Mouse (Mus musculus) erythroblast, adult 5-6 weeks (primary cell): ENCODE results near the gene Atg101. TPM values are rescaled to one million over a fixed set of nuclear protein-coding genes. Genes with fewer than 3 reads are reported as not detected.

Source experiments
- ATAC-seq: replicated peaks from 2 replicates; pipeline ENCODE4 v1.8.0; 2016; ENCODE audit warnings: moderate number of reproducible peaks, mild to moderate bottlenecking, moderate TSS enrichment, inconsistent platforms; ENCODE audit not compliant: poor library complexity, low FRiP score, severe bottlenecking
- total RNA-seq, 2 experiments: library from RNA; stranded (forward) in 1 of 2; stranded (reverse) in 1 of 2; fragments of 150-400 nt in 1 of 2; fragments of 200-764, 138-1000 nt in 1 of 2; gene quantifications; 2 replicates each; pipeline versions ENCODE4 v1.2.3 to v1.2.4; 2015 to 2017; ENCODE audit warnings: low replicate concordance in 2 of 2

Atg101 gene
- total RNA-seq, 2 experiments from 2014 or later = 14.1 to 14.2 TPM

DNA sequence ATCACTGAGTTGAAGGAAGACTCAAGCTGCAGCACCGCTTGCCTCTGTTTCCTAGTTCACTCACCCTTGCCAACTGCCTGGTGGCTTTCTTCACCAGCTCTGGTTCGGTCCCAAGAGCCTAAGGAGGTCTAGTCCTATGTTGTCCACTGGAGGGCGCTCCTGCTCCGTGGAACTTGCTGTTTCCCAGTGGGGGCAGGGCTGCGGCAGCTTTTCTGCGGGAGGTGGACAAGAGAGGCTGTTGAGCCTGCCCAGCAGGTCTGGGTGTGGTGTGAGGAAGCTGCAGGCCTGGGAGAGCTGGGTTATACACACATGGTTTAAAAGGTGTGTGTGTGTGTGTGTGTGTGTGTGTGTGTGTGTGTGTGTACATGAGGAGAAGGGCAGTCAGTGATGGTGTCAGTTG, 43.2 kb downstream of the Atg101 start:
- ATAC-seq = peak; percentile 10; the same call in 1 of the 2 replicates

- ATAC-seq = no peak
Observed at GRCm38 (mm10) chr15:101328876-101329563, 44.9 kb downstream of the Atg101 start.

DNA sequence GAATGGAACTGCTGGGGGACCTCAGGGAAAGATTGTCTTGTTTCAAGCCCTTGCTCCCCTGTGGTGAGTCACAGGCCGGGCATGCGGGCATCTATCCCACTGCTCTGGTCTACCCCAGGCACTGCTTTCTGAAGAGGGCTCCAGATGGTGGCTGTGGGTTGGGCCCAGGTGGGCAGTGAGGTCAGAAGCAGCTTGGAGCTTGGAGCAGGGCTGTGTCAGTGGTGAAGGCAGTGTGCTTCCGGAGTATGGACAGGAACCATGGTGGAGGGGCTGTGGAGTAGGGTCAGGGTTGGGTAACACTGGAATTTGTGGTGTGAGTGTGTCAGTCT, 45.5 kb downstream of the Atg101 start:
- ATAC-seq = no peak

DNA sequence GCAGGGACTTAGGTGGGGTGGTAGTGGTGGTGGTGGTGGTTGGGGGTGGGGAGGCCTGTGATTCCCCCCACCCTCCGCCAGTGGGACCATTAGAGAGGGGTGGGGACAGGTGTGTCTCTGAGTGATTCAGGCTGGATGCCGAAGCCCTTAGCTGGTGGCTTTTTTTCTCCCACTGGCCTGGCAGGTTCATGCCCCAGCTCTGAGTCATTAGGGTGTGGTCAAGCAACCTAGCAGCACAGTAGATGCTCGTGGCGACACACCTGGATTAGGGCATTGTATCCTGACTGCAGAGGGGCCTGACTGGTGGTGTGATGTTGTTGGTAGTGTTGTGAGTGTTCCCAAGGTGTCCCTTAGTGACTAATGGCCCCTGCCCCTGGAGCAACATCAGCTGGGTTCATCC, 47.0 kb downstream of the Atg101 start:
- no peak for ATAC-seq

- no peak for ATAC-seq
Observed at GRCm38 (mm10) chr15:101332370-101332769, 48.3 kb downstream of the Atg101 start.

DNA sequence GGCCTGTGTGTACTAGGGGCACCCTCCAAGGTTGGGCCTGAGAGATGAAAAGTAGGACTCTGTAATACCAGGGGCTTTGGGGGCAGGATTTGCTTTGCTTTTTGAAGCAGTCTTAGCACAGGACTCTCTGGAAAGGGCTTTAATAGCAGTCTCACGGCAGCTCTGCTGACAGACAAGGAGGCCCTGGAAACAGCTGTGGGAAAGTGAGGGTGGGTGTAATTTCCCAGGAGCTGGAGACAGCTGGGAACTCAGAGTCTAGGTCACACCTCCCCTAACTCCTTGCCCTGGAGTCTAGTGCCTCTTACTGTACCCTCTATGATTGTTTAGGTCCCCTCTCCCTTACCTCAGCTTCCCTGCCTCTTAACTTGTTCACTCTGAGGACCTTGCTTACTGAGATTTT, 49.1 kb downstream of the Atg101 start:
- no peak for ATAC-seq

GRCm38 (mm10) chr15:101333648-101334047, 49.6 kb downstream of the Atg101 start:
- ATAC-seq = no peak

GRCm38 (mm10) chr15:101336474-101337174, 52.6 kb downstream of the Atg101 start:
- no peak for ATAC-seq

GRCm38 (mm10) chr15:101338359-101338758, 54.3 kb downstream of the Atg101 start:
- no peak for ATAC-seq

- no peak; the same call in 1 of the 2 replicates for ATAC-seq
Observed at GRCm38 (mm10) chr15:101339537-101339936, 55.5 kb downstream of the Atg101 start.

Other genes with a start within 250 kb of the Atg101 start
- not detected in 2 replicates for gene Gm47841, start 236.9 kb upstream of the Atg101 start, total RNA-seq (2015; ENCODE audit: low replicate concordance)
- not detected in 2 replicates for gene Gm47841, start 236.9 kb upstream of the Atg101 start, total RNA-seq (2017; ENCODE audit: low replicate concordance)
- not detected in 2 replicates for gene Fignl2, start 205.7 kb upstream of the Atg101 start, total RNA-seq (2015; ENCODE audit: low replicate concordance)
- not detected in 2 replicates for gene Fignl2, start 205.7 kb upstream of the Atg101 start, total RNA-seq (2017; ENCODE audit: low replicate concordance)
- gene Ankrd33, start 168.5 kb upstream of the Atg101 start, total RNA-seq (2015; ENCODE audit: low replicate concordance) = not detected in 2 replicates
- not detected in 2 replicates for gene Ankrd33, start 168.5 kb upstream of the Atg101 start, total RNA-seq (2017; ENCODE audit: low replicate concordance)
- gene Acvrl1, start 155.8 kb upstream of the Atg101 start, total RNA-seq (2015; ENCODE audit: low replicate concordance) = 2.3 and 9.4 TPM in 2 replicates
- gene Acvrl1, start 155.8 kb upstream of the Atg101 start, total RNA-seq (2017; ENCODE audit: low replicate concordance) = 2.3 and 3.8 TPM in 2 replicates
- gene Acvr1b, start 110.2 kb upstream of the Atg101 start, total RNA-seq (2015; ENCODE audit: low replicate concordance) = 0.38 and 0.84 TPM in 2 replicates
- gene Acvr1b, start 110.2 kb upstream of the Atg101 start, total RNA-seq (2017; ENCODE audit: low replicate concordance) = 2.6 and 2.9 TPM in 2 replicates
- gene Grasp, start 60.1 kb upstream of the Atg101 start, total RNA-seq (2015; ENCODE audit: low replicate concordance) = not detected in 2 replicates
- gene Grasp, start 60.1 kb upstream of the Atg101 start, total RNA-seq (2017; ENCODE audit: low replicate concordance) = 0.84 TPM in 1 of 2 replicates, not detected in the other
- gene Nr4a1, start 30.0 kb upstream of the Atg101 start, total RNA-seq (2015; ENCODE audit: low replicate concordance) = 3.3 and 11.3 TPM in 2 replicates
- 6.0 and 15.7 TPM in 2 replicates for gene Nr4a1, start 30.0 kb upstream of the Atg101 start, total RNA-seq (2017; ENCODE audit: low replicate concordance)
- not detected in 2 replicates for gene 6030408B16Rik, start 8.9 kb downstream of the Atg101 start, total RNA-seq (2015; ENCODE audit: low replicate concordance)
- not detected in 2 replicates for gene 6030408B16Rik, start 8.9 kb downstream of the Atg101 start, total RNA-seq (2017; ENCODE audit: low replicate concordance)
- gene Krt80, start 85.9 kb downstream of the Atg101 start, total RNA-seq (2015; ENCODE audit: low replicate concordance) = 9.4 and 9.6 TPM in 2 replicates
- 2.4 TPM in 2 replicates for gene Krt80, start 85.9 kb downstream of the Atg101 start, total RNA-seq (2017; ENCODE audit: low replicate concordance)
- gene Krt7, start 126.8 kb downstream of the Atg101 start, total RNA-seq (2015; ENCODE audit: low replicate concordance) = not detected in 2 replicates
- gene Krt7, start 126.8 kb downstream of the Atg101 start, total RNA-seq (2017; ENCODE audit: low replicate concordance) = 1.2 and 5.6 TPM in 2 replicates
- gene Krt87, start 154.5 kb downstream of the Atg101 start, total RNA-seq (2015; ENCODE audit: low replicate concordance) = not detected in 2 replicates
- gene Krt87, start 154.5 kb downstream of the Atg101 start, total RNA-seq (2017; ENCODE audit: low replicate concordance) = not detected in 2 replicates
- not detected in 2 replicates for gene Krt88, start 163.5 kb downstream of the Atg101 start, total RNA-seq (2015; ENCODE audit: low replicate concordance)
- not detected in 2 replicates for gene Krt88, start 163.5 kb downstream of the Atg101 start, total RNA-seq (2017; ENCODE audit: low replicate concordance)
- gene Krt81, start 179.5 kb downstream of the Atg101 start, total RNA-seq (2015; ENCODE audit: low replicate concordance) = not detected in 2 replicates
- gene Krt81, start 179.5 kb downstream of the Atg101 start, total RNA-seq (2017; ENCODE audit: low replicate concordance) = not detected in 2 replicates
- gene Krt86, start 189.2 kb downstream of the Atg101 start, total RNA-seq (2015; ENCODE audit: low replicate concordance) = not detected in 2 replicates
- gene Krt86, start 189.2 kb downstream of the Atg101 start, total RNA-seq (2017; ENCODE audit: low replicate concordance) = not detected in 2 replicates
- gene Krt83, start 207.2 kb downstream of the Atg101 start, total RNA-seq (2015; ENCODE audit: low replicate concordance) = not detected in 2 replicates
- 0.56 TPM in 1 of 2 replicates, not detected in the other for gene Krt83, start 207.2 kb downstream of the Atg101 start, total RNA-seq (2017; ENCODE audit: low replicate concordance)
- not detected in 2 replicates for gene Gm49425, start 233.0 kb downstream of the Atg101 start, total RNA-seq (2015; ENCODE audit: low replicate concordance)
- not detected in 2 replicates for gene Gm49425, start 233.0 kb downstream of the Atg101 start, total RNA-seq (2017; ENCODE audit: low replicate concordance)
- gene Krt84, start 248.5 kb downstream of the Atg101 start, total RNA-seq (2015; ENCODE audit: low replicate concordance) = not detected in 2 replicates
- gene Krt84, start 248.5 kb downstream of the Atg101 start, total RNA-seq (2017; ENCODE audit: low replicate concordance) = not detected in 2 replicates